Mouse (Mus musculus): ENCODE measurements around the gene Lmbrd1.
"Not testable (repeated sequence)": the region's sequence is repeated elsewhere in the genome, so short reads cannot be mapped to it uniquely, and the experiment has no call there.

The Lmbrd1 gene

GRCm38 (mm10) chr1:24720209-24720608 is 41.8 kb downstream of the Lmbrd1 start:
- CTCF ChIA-PET, result no interaction called here

DNA sequence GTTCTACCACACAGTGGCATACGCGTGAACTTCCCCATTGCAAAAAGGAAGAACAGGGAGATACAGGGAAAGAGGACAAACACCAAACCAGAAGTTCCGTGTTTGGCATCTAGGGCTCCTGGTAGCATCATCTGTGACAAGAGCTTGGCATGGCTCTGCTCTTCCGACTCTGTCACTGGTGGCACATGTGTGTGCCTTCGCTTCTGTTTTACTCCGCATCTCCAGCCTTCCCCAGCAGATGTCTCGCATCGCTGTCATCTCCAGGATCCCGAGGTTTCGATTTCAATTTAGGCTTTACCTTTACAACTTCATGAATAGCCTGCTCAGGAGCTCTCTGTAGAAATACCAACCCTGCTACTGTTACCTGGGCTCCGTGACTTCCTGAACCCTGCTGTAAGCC is 51.4 kb downstream of the Lmbrd1 start:
- CTCF ChIA-PET, result no interaction called here

GRCm38 (mm10) chr1:24732286-24732685 is 53.9 kb downstream of the Lmbrd1 start:
- CTCF ChIA-PET, result no interaction called here

DNA sequence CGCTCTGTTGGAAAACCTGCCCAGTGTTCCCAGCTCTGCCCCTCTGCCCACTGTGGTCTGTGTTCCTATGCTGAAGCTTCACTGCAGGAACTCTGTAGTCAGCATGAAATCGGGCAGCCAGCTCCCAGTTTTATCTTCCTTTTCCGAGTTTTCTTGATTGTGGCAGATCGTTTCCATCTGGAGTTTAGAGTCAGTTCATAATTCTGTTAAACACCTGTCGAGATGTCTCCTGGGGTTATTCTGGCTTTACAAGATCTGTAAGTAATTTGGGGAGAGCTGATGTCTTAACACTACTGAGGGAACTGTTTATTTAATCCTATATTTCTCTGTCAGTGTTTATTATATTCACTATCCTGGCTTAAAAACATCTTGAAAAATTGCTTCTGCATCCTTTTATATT is 56.4 kb downstream of the Lmbrd1 start:
- CTCF ChIA-PET, result no interaction called here

DNA sequence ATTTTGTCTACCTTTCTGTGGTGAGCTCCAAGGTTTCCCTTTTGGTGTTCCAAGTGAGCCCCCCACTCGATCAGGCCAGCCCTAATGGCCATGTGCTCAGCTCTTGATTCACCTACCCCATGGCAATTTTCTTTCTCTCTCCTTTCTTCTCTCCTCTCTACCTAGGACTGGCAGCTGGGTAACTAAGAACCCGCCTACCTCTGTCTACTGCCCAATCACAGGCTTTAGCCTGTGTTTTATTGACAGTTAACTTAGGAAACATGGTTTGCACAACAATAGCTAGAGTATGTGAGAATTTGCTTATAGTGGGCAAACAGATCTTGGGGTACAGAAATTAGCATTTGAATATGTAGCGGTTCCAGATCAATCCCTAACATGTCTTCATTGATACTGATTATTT is 62.5 kb downstream of the Lmbrd1 start:
- CTCF ChIA-PET, result no interaction called here

GRCm38 (mm10) chr1:24741552-24741951 is 63.1 kb downstream of the Lmbrd1 start:
- CTCF ChIA-PET, result no interaction called here

DNA sequence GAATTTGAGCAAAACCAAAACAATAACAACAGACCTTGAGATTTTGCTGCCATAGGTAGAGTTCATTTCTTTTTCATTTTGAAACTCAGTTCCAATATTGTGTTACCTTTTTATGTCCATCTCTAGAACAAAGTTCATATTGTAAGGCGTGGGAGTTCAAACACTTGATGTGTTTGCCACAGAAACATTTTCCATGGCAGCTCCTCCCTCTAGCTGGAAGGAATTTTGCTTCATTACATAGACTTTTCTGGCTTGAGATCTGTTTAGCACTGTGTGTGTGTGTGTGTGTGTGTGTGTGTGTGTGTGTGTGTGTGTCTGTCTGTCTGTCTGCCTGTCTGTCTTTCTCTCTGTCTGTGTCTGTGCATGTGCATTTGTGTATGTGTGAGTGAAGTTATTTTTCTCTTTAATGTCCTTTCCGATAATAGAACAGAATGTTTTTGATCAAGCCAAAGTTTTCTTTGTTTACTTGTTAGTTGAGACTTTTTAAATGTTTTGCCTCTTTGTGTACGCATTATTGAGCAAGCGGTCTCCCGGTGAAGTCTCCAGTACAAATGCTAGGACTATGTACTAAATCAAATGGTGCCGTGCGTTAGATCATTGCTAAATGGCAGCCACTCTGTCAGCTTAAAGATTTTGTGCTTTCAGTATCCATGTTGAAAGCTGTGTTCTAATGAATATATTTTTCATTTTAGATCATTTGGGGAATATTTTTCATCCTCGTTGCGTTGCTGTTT is 64.9 kb downstream of the Lmbrd1 start:
- CTCF ChIA-PET, result no interaction called here

DNA sequence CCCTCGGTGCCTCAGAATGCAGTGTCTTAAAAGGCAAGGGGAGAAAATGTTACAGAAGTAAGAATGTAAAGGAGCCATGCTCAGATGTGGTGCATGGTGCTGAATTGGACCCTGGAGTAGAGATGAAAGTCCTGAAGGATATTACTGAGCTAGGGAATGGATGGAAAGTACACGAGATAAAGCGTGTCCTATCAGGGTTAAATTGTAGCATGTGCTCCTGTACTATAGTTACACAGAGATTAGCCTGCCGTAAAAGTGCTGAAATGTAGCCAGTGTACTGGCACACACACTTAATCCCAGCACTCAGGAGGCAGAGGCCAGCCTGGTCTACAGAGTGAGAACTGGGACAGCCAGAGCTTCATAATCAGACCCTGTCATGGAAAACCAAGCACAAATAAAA is 74.3 kb downstream of the Lmbrd1 start:
- CTCF ChIA-PET, result no interaction called here

- CTCF ChIA-PET, result no interaction called here
Observed at GRCm38 (mm10) chr1:24758516-24758915, 80.1 kb downstream of the Lmbrd1 start.

DNA sequence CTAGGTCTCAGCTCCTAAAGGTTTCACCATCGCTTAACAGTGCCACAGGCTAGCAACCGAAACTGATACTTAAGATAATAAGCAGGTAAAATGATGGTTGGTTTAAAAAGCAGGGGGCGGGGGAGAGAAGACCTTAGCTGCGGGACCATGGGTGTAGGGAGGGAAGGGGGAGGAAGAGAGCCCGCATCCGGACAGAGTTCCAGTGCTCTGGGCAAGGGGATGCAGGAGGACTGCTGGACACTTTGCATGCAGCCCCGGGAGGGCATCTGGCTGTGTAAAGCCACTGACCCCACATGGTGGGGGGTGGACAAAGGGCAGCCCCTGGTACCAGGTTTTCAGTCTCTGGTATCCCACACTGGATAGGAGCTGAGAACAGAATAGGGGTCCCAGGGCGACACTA is 88.0 kb downstream of the Lmbrd1 start:
- CTCF ChIA-PET, result no interaction called here

GRCm38 (mm10) chr1:24767197-24767596 is 88.8 kb downstream of the Lmbrd1 start:
- CTCF ChIA-PET, result interaction anchor here (0.6 kb wide), 1 partner anchor 74 kb away, joined by 6 read pairs; no protein-coding TSS in a partner anchor

GRCm38 (mm10) chr1:24773642-24774041 is 95.2 kb downstream of the Lmbrd1 start:
- CTCF ChIA-PET, result no interaction called here

DNA sequence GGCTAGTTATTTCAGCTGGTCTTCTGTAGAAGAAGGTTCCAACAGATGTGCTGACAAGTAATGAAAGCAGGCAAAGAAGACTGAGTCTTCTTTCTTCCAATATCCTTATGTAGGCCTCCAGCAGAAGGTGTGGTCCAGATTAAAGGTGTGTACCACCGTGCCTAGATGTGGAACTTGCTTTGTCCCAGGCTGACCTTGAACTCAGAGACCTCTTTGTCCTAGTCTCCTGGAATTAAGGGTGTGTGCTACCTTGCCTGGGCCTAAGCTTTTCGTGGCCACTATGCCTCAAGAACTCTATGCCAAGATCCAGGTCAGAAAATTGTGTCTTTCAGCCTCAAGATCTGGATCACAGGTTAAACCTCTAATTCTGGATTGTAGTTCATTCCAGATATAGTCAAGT is 98.1 kb downstream of the Lmbrd1 start:
- CTCF ChIA-PET, result no interaction called here

DNA sequence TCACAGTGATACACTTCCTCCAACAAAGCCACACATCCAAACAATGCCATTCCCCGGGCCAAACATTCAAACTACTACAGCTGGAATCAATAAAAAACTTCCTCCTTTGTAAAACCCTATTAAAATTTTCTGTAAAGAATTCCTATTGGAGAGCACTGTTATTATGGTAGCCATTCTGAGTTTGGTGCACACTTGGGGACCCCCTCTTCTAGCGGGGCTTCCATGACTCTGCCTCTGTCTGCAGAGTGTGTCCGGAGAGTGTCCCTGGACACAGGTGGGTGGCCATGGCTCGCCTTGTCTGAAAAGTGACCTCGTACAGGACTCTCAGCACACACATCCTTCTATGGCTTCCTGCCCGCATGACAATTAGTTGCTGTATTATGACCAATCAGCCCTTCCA is 114.7 kb downstream of the Lmbrd1 start:
- CTCF ChIA-PET, result no interaction called here

DNA sequence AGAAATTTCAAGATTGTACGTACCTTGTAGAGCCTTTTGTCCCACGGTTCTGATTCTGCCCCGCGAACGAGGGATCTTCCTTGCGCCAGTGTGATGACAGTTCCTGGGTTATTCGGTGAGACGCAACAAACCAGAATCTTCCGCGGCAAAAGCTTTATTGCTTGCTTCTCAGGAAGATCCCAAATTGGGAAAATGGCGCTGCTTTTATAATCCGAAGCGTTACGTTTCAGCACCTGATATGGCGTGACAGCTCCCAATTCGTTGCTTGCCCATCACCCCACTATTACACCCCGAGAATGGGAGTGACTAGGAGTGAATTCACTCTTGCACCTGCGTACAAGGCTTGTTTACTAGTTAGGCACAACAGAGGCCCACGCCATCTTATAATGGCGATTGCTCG is 129.5 kb downstream of the Lmbrd1 start:
- CTCF ChIA-PET, result not testable (repeated sequence)

All from spleen, embryonic (tissue).